Mouse (Mus musculus): ENCODE data around the gene Nipa2. TPM values are rescaled to one million over a fixed set of nuclear protein-coding genes. Genes with fewer than 3 reads are reported as not detected.

Gene Nipa2
- polyA plus RNA-seq, 1 experiment: 24.3 TPM

- no peak overlapping the region for H3K4me3 ChIP-seq (ENCODE audit: insufficient read depth, low read length)
- H3K27ac ChIP-seq (ENCODE audit: insufficient read depth, low read length): no peak overlapping the region
- TF ChIP-seq CTCF (IDR thresholded peaks at IDR 0.05; ENCODE audit: extremely low read depth, insufficient read depth, low read length): no peak
- TF ChIP-seq POLR2A (IDR thresholded peaks at IDR 0.05; ENCODE audit: extremely low read depth, insufficient read depth, low read length): no peak
- no peaks in the 10 kb centered on the region for H3K4me1 ChIP-seq (ENCODE audit: control insufficient read depth, insufficient read depth, low read length)
Measured at GRCm38 (mm10) chr7:55983107-55983506, 20.8 kb upstream of the Nipa2 start.

- Histone ChIP-seq H3K4me3 (ENCODE audit: insufficient read depth, low read length) (no peak overlapping the region), H3K4me1 (ENCODE audit: control insufficient read depth, insufficient read depth, low read length) (no peaks in the 10 kb centered on the region), H3K27ac (ENCODE audit: insufficient read depth, low read length) (no peak overlapping the region)
- TF ChIP-seq CTCF (IDR thresholded peaks at IDR 0.05; ENCODE audit: extremely low read depth, insufficient read depth, low read length) (no peak), POLR2A (IDR thresholded peaks at IDR 0.05; ENCODE audit: extremely low read depth, insufficient read depth, low read length) (no peak)
Measured at GRCm38 (mm10) chr7:55982010-55982700, 19.9 kb upstream of the Nipa2 start.

GRCm38 (mm10) chr7:55981511-55981910, 19.2 kb upstream of the Nipa2 start:
- Histone ChIP-seq H3K4me1 (ENCODE audit: control insufficient read depth, insufficient read depth, low read length) (no peaks in the 10 kb centered on the region), H3K4me3 (ENCODE audit: insufficient read depth, low read length) (no peak overlapping the region), H3K27ac (ENCODE audit: insufficient read depth, low read length) (no peak overlapping the region)
- TF ChIP-seq POLR2A (IDR thresholded peaks at IDR 0.05; ENCODE audit: extremely low read depth, insufficient read depth, low read length): no peak
- TF ChIP-seq CTCF (IDR thresholded peaks at IDR 0.05; ENCODE audit: extremely low read depth, insufficient read depth, low read length): no peak

- Histone ChIP-seq H3K27ac (ENCODE audit: insufficient read depth, low read length) (no peak overlapping the region), H3K4me3 (ENCODE audit: insufficient read depth, low read length) (no peak overlapping the region), H3K4me1 (ENCODE audit: control insufficient read depth, insufficient read depth, low read length) (no peaks in the 10 kb centered on the region)
- TF ChIP-seq POLR2A (IDR thresholded peaks at IDR 0.05; ENCODE audit: extremely low read depth, insufficient read depth, low read length) (no peak), CTCF (IDR thresholded peaks at IDR 0.05; ENCODE audit: extremely low read depth, insufficient read depth, low read length) (no peak)
Measured at GRCm38 (mm10) chr7:55974429-55974828, 12.2 kb upstream of the Nipa2 start.

GRCm38 (mm10) chr7:55969415-55969814, 7.1 kb upstream of the Nipa2 start:
- TF ChIP-seq CTCF (IDR thresholded peaks at IDR 0.05; ENCODE audit: extremely low read depth, insufficient read depth, low read length): no peak
- no peak for TF ChIP-seq POLR2A (IDR thresholded peaks at IDR 0.05; ENCODE audit: extremely low read depth, insufficient read depth, low read length)
- no peaks in the 10 kb centered on the region for H3K4me1 ChIP-seq (ENCODE audit: control insufficient read depth, insufficient read depth, low read length)
- H3K27ac ChIP-seq (ENCODE audit: insufficient read depth, low read length): no peak overlapping the region
- H3K4me3 ChIP-seq (ENCODE audit: insufficient read depth, low read length): no peak overlapping the region

- no peak overlapping the region for H3K27ac ChIP-seq (ENCODE audit: insufficient read depth, low read length)
- TF ChIP-seq POLR2A (IDR thresholded peaks at IDR 0.05; ENCODE audit: extremely low read depth, insufficient read depth, low read length) (peak; percentile 40; the same call in 1 of the 2 replicates), CTCF (IDR thresholded peaks at IDR 0.05; ENCODE audit: extremely low read depth, insufficient read depth, low read length) (no peak)
Measured at GRCm38 (mm10) chr7:55968258-55968901, 6.1 kb upstream of the Nipa2 start.

GRCm38 (mm10) chr7:55966866-55967460, 4.7 kb upstream of the Nipa2 start:
- Histone ChIP-seq H3K4me3 (ENCODE audit: insufficient read depth, low read length) (no peak overlapping the region), H3K27ac (ENCODE audit: insufficient read depth, low read length) (no peak overlapping the region), H3K4me1 (ENCODE audit: control insufficient read depth, insufficient read depth, low read length) (no peaks in the 10 kb centered on the region)
- TF ChIP-seq CTCF (IDR thresholded peaks at IDR 0.05; ENCODE audit: extremely low read depth, insufficient read depth, low read length) (no peak), POLR2A (IDR thresholded peaks at IDR 0.05; ENCODE audit: extremely low read depth, insufficient read depth, low read length) (no peak)

More at GRCm38 (mm10) chr7:55968258-55968901, 6.1 kb upstream of the Nipa2 start:
- no peaks in the 10 kb centered on the region for H3K4me1 ChIP-seq (ENCODE audit: control insufficient read depth, insufficient read depth, low read length)
- peak overlapping the region; percentile 34 for H3K4me3 ChIP-seq (ENCODE audit: insufficient read depth, low read length)

GRCm38 (mm10) chr7:55960506-55960905, 1.8 kb downstream of the Nipa2 start:
- Histone ChIP-seq H3K4me3 (ENCODE audit: insufficient read depth, low read length) (no peak overlapping the region), H3K27ac (ENCODE audit: insufficient read depth, low read length) (no peak overlapping the region), H3K4me1 (ENCODE audit: control insufficient read depth, insufficient read depth, low read length) (no peaks in the 10 kb centered on the region; the same call in 1 of the 2 replicates)
- no peak for TF ChIP-seq POLR2A (IDR thresholded peaks at IDR 0.05; ENCODE audit: extremely low read depth, insufficient read depth, low read length)
- no peak for TF ChIP-seq CTCF (IDR thresholded peaks at IDR 0.05; ENCODE audit: extremely low read depth, insufficient read depth, low read length)

GRCm38 (mm10) chr7:55959801-55960200, 2.5 kb downstream of the Nipa2 start:
- Histone ChIP-seq H3K4me3 (ENCODE audit: insufficient read depth, low read length) (no peak overlapping the region), H3K4me1 (ENCODE audit: control insufficient read depth, insufficient read depth, low read length) (no peaks in the 10 kb centered on the region; the same call in 1 of the 2 replicates), H3K27ac (ENCODE audit: insufficient read depth, low read length) (no peak overlapping the region)
- TF ChIP-seq POLR2A (IDR thresholded peaks at IDR 0.05; ENCODE audit: extremely low read depth, insufficient read depth, low read length): no peak
- TF ChIP-seq CTCF (IDR thresholded peaks at IDR 0.05; ENCODE audit: extremely low read depth, insufficient read depth, low read length): no peak

All from cortical plate, adult 2 months (tissue).